Mouse (Mus musculus): ENCODE results near the gene Mgarp. TPM values are rescaled to one million over a fixed set of nuclear protein-coding genes. Genes with fewer than 3 reads are reported as not detected.

Gene Mgarp
- polyA plus RNA-seq, 1 experiment from 2014 or later, result 0.60 TPM

DNA sequence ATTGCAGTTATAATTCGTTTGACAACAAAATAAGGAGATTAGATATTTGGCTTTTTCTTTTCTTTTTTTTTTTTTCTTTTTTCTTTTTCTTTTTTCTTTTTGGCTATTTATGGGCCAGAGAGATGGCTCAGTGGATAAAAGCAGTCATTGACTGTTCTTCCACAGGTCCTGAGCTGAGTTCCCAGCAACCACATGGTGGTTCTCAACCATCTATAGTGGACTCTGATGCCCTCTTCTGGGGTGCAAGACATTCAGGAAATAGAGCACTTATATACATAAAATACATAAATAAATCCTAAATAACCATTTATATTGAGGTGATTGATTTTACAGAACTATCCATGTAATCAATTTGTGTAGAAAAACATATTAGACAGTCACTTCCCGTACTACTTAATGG lies 20.9 kb upstream of the Mgarp start:
- Histone ChIP-seq H3K4me1 (ENCODE audit: insufficient read depth) (peaks cover 29% of the 10 kb centered on the region), H3K4me2 (ENCODE audit: low read depth, low read length) (peak overlapping the region; percentile 80), H3K9ac (replicated peaks) (no peak overlapping the region), H3K27me3 (ENCODE audit: insufficient read depth, low read length) (no peaks in the 10 kb centered on the region), H3K36me3 (replicated peaks; ENCODE audit: insufficient read depth, low read length) (no peaks in the 10 kb centered on the region), H3K27ac (ENCODE audit: low read depth) (no peak overlapping the region), H3K9me3 (ENCODE audit: low read length) (no peaks in the 10 kb centered on the region), H3K4me3 (ENCODE audit: low read depth, low read length) (peak overlapping the region; percentile 91)
- WGBS (ENCODE audit: insufficient replicate concordance), result 48% methylated on average over 2 of the region's 2 CpGs
- TF ChIP-seq EP300 (IDR thresholded peaks at IDR 0.05; ENCODE audit: low read depth) (no peak), CTCF (IDR thresholded peaks at IDR 0.05; ENCODE audit: low read depth) (peak; percentile 12; the same call in 1 of the 2 replicates)
- no peak for DNase-seq
- ATAC-seq, result no peak

DNA sequence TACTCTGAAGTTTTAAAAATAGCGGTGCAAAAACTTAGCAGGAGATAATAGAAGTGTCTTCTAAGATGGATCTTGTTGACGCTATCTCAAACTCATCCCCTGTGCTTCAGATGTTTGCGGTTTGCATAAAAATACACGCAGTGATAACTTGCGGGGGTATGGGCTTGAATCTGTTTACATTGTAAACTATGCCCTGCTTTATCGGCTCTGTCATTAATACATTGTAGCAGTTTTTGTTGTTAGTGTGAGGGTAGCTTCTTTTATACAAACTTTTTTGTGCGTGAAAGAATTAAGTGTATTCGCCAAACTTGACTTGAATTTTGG lies 20.6 kb upstream of the Mgarp start:
- H3K9me3 ChIP-seq (ENCODE audit: low read length), result no peaks in the 10 kb centered on the region
- peak overlapping the region; percentile 96 for H3K27ac ChIP-seq (ENCODE audit: low read depth)
- no peaks in the 10 kb centered on the region for H3K36me3 ChIP-seq (replicated peaks; ENCODE audit: insufficient read depth, low read length)
- H3K4me2 ChIP-seq (ENCODE audit: low read depth, low read length), result peak overlapping the region; percentile 80
- TF ChIP-seq EP300 (IDR thresholded peaks at IDR 0.05; ENCODE audit: low read depth) (no peak), CTCF (IDR thresholded peaks at IDR 0.05; ENCODE audit: low read depth) (no peak)
- peak overlapping the region; percentile 91 for H3K4me3 ChIP-seq (ENCODE audit: low read depth, low read length)
- H3K4me1 ChIP-seq (ENCODE audit: insufficient read depth), result peaks cover 29% of the 10 kb centered on the region
- DNase-seq, result no peak
- H3K9ac ChIP-seq (replicated peaks), result peak overlapping the region; percentile 94
- no peaks in the 10 kb centered on the region for H3K27me3 ChIP-seq (ENCODE audit: insufficient read depth, low read length)
- no peak for ATAC-seq
- WGBS (ENCODE audit: insufficient replicate concordance), result 11% methylated on average over 8 of the region's 8 CpGs

DNA sequence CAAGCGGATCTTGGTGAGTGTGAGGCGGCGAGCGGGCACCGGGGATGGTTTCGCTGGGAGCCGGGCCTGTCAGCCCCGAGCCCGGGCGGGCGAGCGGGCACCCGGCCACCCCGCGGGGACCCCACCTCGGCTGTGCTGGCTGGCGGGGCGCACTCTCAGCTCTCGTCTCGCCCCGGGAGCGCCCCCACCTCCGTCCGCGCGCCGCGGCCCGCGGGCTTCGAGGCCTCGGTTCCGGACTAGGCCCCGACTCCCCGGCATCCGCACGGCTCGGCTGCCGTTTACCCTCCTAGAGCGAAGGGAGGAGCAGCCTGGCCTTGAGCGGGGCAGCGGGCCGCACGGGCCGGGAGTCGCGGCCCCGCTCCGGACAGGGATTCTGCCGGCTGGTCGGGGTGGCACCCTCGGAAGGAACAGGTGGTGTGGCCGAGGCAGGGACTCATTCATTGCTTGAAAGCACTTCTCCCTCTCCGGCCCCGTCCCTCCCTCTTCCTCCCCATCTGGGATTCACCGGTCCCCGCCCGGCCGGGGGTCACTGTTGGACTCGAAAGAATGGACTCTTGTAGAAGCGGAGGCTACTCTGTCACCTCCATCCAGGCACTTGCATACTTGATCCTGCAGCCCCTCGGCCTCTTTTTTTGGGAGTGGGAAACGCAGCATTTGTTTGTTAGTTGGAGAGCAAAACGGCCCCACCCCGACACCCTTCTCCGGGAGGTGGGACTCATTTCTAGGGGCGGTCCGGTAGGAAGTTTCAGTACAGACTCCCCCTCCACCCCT lies 20.0 kb upstream of the Mgarp start:
- WGBS (ENCODE audit: insufficient replicate concordance), result 1% methylated on average over 56 of the region's 68 CpGs
- Histone ChIP-seq H3K9me3 (ENCODE audit: low read length) (no peaks in the 10 kb centered on the region), H3K4me3 (ENCODE audit: low read depth, low read length) (peak overlapping the region; percentile 91), H3K4me2 (ENCODE audit: low read depth, low read length) (peak overlapping the region; percentile 80), H3K27me3 (ENCODE audit: insufficient read depth, low read length) (no peaks in the 10 kb centered on the region), H3K4me1 (ENCODE audit: insufficient read depth) (peaks cover 29% of the 10 kb centered on the region), H3K9ac (replicated peaks) (peak overlapping the region; percentile 94), H3K27ac (ENCODE audit: low read depth) (peak overlapping the region; percentile 96), H3K36me3 (replicated peaks; ENCODE audit: insufficient read depth, low read length) (no peaks in the 10 kb centered on the region)
- DNase-seq (peak; percentile 69), ATAC-seq (peak; percentile 63)
- no peak for TF ChIP-seq EP300 (IDR thresholded peaks at IDR 0.05; ENCODE audit: low read depth)
- TF ChIP-seq CTCF (IDR thresholded peaks at IDR 0.05; ENCODE audit: low read depth), result no peak

DNA sequence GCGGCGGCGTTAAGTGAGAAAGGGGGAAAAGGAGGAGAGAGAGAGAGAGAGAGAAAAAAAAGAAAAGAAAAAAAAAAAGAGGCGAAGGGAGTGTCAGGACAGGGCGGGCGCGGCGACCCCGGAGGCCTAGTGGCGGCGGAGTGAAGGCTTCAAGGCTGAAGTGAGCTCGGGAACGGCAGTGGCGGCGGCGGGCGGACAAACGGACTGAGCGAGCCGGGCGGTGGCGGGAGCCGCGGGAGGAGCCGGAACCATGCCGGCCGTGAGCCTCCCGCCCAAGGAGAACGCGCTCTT lies 19.5 kb upstream of the Mgarp start:
- 0 out of 2 replicates have a peak, but pooled peaks have one; percentile 8 for TF ChIP-seq CTCF (IDR thresholded peaks at IDR 0.05; ENCODE audit: low read depth)
- TF ChIP-seq EP300 (IDR thresholded peaks at IDR 0.05; ENCODE audit: low read depth), result no peak
- Histone ChIP-seq H3K36me3 (replicated peaks; ENCODE audit: insufficient read depth, low read length) (no peaks in the 10 kb centered on the region), H3K4me2 (ENCODE audit: low read depth, low read length) (peak overlapping the region; percentile 80), H3K4me1 (ENCODE audit: insufficient read depth) (peaks cover 26% of the 10 kb centered on the region), H3K4me3 (ENCODE audit: low read depth, low read length) (peak overlapping the region; percentile 91), H3K27me3 (ENCODE audit: insufficient read depth, low read length) (no peaks in the 10 kb centered on the region), H3K9me3 (ENCODE audit: low read length) (no peaks in the 10 kb centered on the region), H3K9ac (replicated peaks) (peak overlapping the region; percentile 94), H3K27ac (ENCODE audit: low read depth) (peak overlapping the region; percentile 96)
- no peak for DNase-seq
- WGBS (ENCODE audit: insufficient replicate concordance), result 0% methylated on average over 14 of the region's 30 CpGs
- ATAC-seq, result peak; percentile 60

DNA sequence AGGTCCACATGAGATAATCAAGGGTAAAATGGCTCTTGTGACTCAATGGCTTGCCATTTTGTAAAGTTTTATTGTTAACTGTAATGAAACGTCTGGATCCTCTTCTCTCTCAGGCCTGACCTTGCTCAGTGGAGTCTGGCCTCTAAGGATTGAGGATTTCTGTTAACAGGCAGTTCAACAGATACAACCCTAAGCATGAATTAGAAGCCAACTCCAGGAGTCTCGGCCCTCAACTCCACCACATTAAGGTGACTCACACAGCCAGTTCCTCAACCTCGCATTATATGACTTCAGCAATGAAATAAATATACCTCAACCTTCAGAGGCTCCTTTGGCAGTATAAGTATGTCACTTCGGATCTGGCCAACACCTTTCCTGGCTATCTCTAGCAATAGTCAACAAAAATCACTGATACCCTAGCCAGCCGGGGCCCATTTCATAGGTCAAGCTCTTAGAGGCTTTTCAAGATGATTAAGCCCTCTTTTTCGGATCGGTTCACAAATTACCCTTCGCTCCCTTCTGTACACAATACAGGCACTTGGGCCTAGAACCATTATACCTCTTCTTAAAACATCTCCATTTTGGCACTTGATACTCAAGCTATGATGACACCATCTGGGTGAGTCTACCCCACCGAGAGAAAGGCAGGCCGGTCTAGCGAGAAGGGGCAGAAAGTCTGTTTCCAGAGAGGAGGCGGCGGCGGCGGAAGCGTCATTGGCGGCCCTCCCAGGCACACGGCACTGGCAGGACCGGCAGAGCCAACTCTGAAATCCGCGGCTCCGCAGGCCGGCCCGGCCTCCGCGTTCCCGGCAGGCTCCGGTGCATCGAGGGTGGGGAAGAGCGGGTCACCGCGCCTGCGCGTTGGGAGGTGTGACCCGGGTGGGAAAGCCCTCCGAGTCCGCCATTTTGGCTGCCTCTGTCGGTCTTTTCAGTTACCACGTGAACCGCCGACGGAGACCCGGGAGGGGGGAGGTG lies 18.8 kb upstream of the Mgarp start, which contains the start of gene Naa15:
Gene Naa15 (plus strand): TSS at position 51 of the 975 bp plus-strand sequence.
- ATAC-seq, result peak; percentile 92
- peaks cover 25% of the 10 kb centered on the region for H3K4me1 ChIP-seq (ENCODE audit: insufficient read depth)

GRCm38 (mm10) chr3:51413276-51413675 lies 16.7 kb upstream of the Mgarp start:
- Histone ChIP-seq H3K9me3 (ENCODE audit: low read length) (no peaks in the 10 kb centered on the region), H3K4me3 (ENCODE audit: low read depth, low read length) (no peak overlapping the region), H3K4me1 (ENCODE audit: insufficient read depth) (peaks cover 25% of the 10 kb centered on the region), H3K27ac (ENCODE audit: low read depth) (no peak overlapping the region), H3K9ac (replicated peaks) (no peak overlapping the region), H3K27me3 (ENCODE audit: insufficient read depth, low read length) (no peaks in the 10 kb centered on the region), H3K36me3 (replicated peaks; ENCODE audit: insufficient read depth, low read length) (no peaks in the 10 kb centered on the region), H3K4me2 (ENCODE audit: low read depth, low read length) (no peak overlapping the region)
- TF ChIP-seq CTCF (IDR thresholded peaks at IDR 0.05; ENCODE audit: low read depth) (no peak), EP300 (IDR thresholded peaks at IDR 0.05; ENCODE audit: low read depth) (no peak)
- ATAC-seq (no peak), DNase-seq (no peak)
- 76% methylated on average over 1 of the region's 1 CpGs for WGBS (ENCODE audit: insufficient replicate concordance)

More for the DNA sequence above, 18.8 kb upstream of the Mgarp start, which contains the start of gene Naa15:
- Histone ChIP-seq H3K9ac (replicated peaks) (peak within 1 kb of the TSS; percentile 94), H3K4me2 (ENCODE audit: low read depth, low read length) (peak within 1 kb of the TSS; percentile 80), H3K27me3 (ENCODE audit: insufficient read depth, low read length) (no peaks in the 10 kb centered on the region), H3K9me3 (ENCODE audit: low read length) (no peaks in the 10 kb centered on the region), H3K27ac (ENCODE audit: low read depth) (peak within 1 kb of the TSS; percentile 96), H3K36me3 (replicated peaks; ENCODE audit: insufficient read depth, low read length) (no peaks in the 10 kb centered on the region), H3K4me3 (ENCODE audit: low read depth, low read length) (peak within 1 kb of the TSS; percentile 91)
- DNase-seq, result peak; percentile 97
- TF ChIP-seq CTCF (IDR thresholded peaks at IDR 0.05; ENCODE audit: low read depth) (no peak), EP300 (IDR thresholded peaks at IDR 0.05; ENCODE audit: low read depth) (no peak)
- WGBS (ENCODE audit: insufficient replicate concordance), result 4% methylated on average over 43 of the region's 43 CpGs

All from liver, postnatal 0 days (tissue).